8 mouse cellular contexts compared by ENCODE assay signal in the genomic region with DNA sequence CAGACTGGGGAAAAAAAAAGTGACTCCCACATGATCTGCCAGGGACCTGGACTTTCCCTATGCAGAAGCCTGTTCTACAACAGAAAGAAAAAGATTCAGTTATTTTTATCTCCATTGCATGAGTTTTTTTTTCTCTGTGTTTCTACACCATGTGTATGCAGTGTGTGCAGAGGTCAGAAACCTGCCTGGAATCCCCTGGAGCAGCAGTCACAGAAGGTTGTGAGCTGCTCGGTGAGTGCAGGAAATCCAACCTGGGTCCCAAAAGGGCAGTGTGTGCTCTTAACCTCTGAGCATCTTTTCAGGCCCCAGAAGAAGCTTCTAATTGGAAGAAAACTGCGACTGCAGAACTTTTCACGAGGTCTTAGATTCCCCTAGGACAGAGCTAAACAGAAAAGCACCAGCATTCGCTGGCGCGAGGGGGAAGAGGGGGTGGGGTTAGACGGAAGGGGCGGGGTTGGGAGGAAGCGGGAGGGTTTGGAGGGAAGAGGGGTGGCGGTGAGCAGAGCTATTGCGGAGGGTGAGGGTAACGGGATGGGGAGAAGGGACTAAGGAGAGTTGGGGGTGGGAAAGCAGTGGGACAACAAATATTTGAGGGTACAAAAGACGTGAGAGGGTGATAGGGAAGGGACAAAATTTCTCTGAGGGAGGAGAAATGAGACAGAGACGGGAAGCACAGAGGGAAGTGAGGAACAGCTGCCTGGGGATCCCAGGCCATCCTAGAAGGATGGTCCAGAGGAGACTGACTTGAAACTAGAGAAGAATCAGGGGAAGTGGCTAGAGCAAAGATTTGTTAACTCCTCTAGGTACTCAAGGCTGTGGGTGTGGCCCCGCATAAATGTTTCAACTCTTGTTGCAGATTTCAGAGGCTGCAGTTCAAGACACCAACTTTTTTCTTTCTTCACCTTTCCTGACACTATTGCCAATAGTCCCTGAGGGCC. TPM values are rescaled to one million over a fixed set of nuclear protein-coding genes. Genes with fewer than 3 reads are reported as not detected.
DNase-seq lines count a peak whose midpoint lies in the region; ATAC-seq lines count a peak whose summit lies in the region.
"Not testable (repeated sequence)": the region's sequence is repeated elsewhere in the genome, so short reads cannot be mapped to it uniquely, and the experiment has no call there.
"Had no signal": no experiment of that assay in that cellular context is flagged by ENCODE, and none has a peak within 500 bp of the region (broad histone marks: within the 10 kb centered on the region; RNA-seq: fewer than 3 reads in every experiment).

No protein-coding gene starts in this region.

- H3K27ac ChIP-seq in forebrain, embryonic 12.5 days; heart, embryonic 16.5 days (ENCODE audit: low read length); intestine, embryonic 16.5 days (ENCODE audit: low read length); liver, embryonic 11.5 days (ENCODE audit: low read depth, low read length); midbrain, embryonic 11.5 days (ENCODE audit: low read depth, low read length): not testable (repeated sequence)

- not testable (repeated sequence) for H3K36me3 ChIP-seq in forebrain, embryonic 12.5 days (replicated peaks); heart, embryonic 16.5 days (ENCODE audit: control insufficient read depth, insufficient read depth); intestine, embryonic 16.5 days (ENCODE audit: control insufficient read depth, insufficient read depth, low read length); liver, embryonic 11.5 days (ENCODE audit: control insufficient read depth, insufficient read depth, low read length); midbrain, embryonic 11.5 days (ENCODE audit: control insufficient read depth, insufficient read depth, low read length)

- not testable (repeated sequence) for H3K9ac ChIP-seq in forebrain, embryonic 12.5 days; heart, embryonic 16.5 days (ENCODE audit: low read length); intestine, embryonic 16.5 days (ENCODE audit: low read depth, low read length); liver, embryonic 11.5 days (ENCODE audit: low read depth, low read length); midbrain, embryonic 11.5 days (ENCODE audit: low read length)

- WGBS in forebrain, embryonic 12.5 days = 0% methylated on average over 8 of the region's 15 CpGs
- WGBS in heart, embryonic 16.5 days = under 1% methylated on average over 8 of the region's 15 CpGs
- 0% methylated on average over 8 of the region's 15 CpGs for WGBS in intestine, embryonic 16.5 days
- WGBS in liver, embryonic 11.5 days = under 1% methylated on average over 7 of the region's 15 CpGs
- 2% methylated on average over 9 of the region's 15 CpGs for WGBS in midbrain, embryonic 11.5 days

- H3K9me3 ChIP-seq in forebrain, embryonic 12.5 days; heart, embryonic 16.5 days (replicated peaks; ENCODE audit: control insufficient read depth, low read length); intestine, embryonic 16.5 days (ENCODE audit: control insufficient read depth, low read length); liver, embryonic 11.5 days (ENCODE audit: control insufficient read depth, low read length); midbrain, embryonic 11.5 days (ENCODE audit: control insufficient read depth, low read length): not testable (repeated sequence)

- DNase-seq in adrenal gland, postnatal 25 days = peak; percentile 3
- DNase-seq in liver, embryonic 11.5 days (ENCODE audit: low spot score) = not testable (repeated sequence)
- peak; percentile 83 for DNase-seq in midbrain, embryonic 11.5 days (ENCODE audit: low spot score, missing footprints)
- DNase-seq in retina, embryonic 14.5 days (ENCODE audit: low spot score) = peak; percentile 13

- H3K27me3 ChIP-seq in forebrain, embryonic 12.5 days; heart, embryonic 16.5 days (ENCODE audit: control insufficient read depth, insufficient read depth, low read length); intestine, embryonic 16.5 days (replicated peaks; ENCODE audit: control insufficient read depth, insufficient read depth, low read length); liver, embryonic 11.5 days (replicated peaks; ENCODE audit: control insufficient read depth, insufficient read depth, low read length); midbrain, embryonic 11.5 days (ENCODE audit: control insufficient read depth, insufficient read depth, low read length): not testable (repeated sequence)

- not testable (repeated sequence) for H3K4me1 ChIP-seq in forebrain, embryonic 12.5 days; heart, embryonic 16.5 days (ENCODE audit: control insufficient read depth, insufficient read depth, low read length); intestine, embryonic 16.5 days (ENCODE audit: control insufficient read depth, insufficient read depth, low read length); liver, embryonic 11.5 days (replicated peaks; ENCODE audit: control insufficient read depth, insufficient read depth, low read length); midbrain, embryonic 11.5 days (ENCODE audit: control insufficient read depth, insufficient read depth, low read length)

- peak overlapping the region; percentile 22; the same call in 1 of the 2 replicates for H3K4me3 ChIP-seq in forebrain, embryonic 12.5 days (replicated peaks)
- H3K4me3 ChIP-seq in heart, embryonic 16.5 days (ENCODE audit: low read length) = peak overlapping the region; percentile 33
- H3K4me3 ChIP-seq in intestine, embryonic 16.5 days (ENCODE audit: low read length) = 0 out of 2 replicates have a peak overlapping the region, but pooled peaks have one; percentile 19
- H3K4me3 ChIP-seq in liver, embryonic 11.5 days (ENCODE audit: low read depth, low read length); midbrain, embryonic 11.5 days (ENCODE audit: low read depth, low read length): not testable (repeated sequence)

- peak; percentile 91 for ATAC-seq in forebrain, embryonic 12.5 days (ENCODE audit: low FRiP score)
- peak; percentile 60; the same call in 1 of the 2 replicates for ATAC-seq in heart, embryonic 16.5 days (replicated peaks; ENCODE audit: extremely low read depth, insufficient read depth, low FRiP score)
- ATAC-seq in intestine, embryonic 16.5 days = peak; percentile 92
- ATAC-seq in liver, embryonic 11.5 days (replicated peaks; ENCODE audit: low FRiP score) = peak; percentile 66; the same call in 1 of the 2 replicates
- peak; percentile 89 for ATAC-seq in midbrain, embryonic 11.5 days (ENCODE audit: low FRiP score)

- peak overlapping the region; percentile 44 for H3K4me2 ChIP-seq in forebrain, embryonic 12.5 days
- peak overlapping the region; percentile 51 for H3K4me2 ChIP-seq in heart, embryonic 16.5 days (ENCODE audit: low read depth, low read length)
- peak overlapping the region; percentile 42 for H3K4me2 ChIP-seq in intestine, embryonic 16.5 days (ENCODE audit: low read depth, low read length)
- H3K4me2 ChIP-seq in liver, embryonic 11.5 days = peak overlapping the region; percentile 39
- peak overlapping the region; percentile 24; the same call in 1 of the 2 replicates for H3K4me2 ChIP-seq in midbrain, embryonic 11.5 days

RNA-seq across cellular contexts. Expression of a gene that starts 1.3 kb away (rescaled TPM):
- 0.58 TPM in 1 of 2 replicates, not detected in the other for total RNA-seq in adrenal gland, postnatal 25 days (2021)
- polyA plus RNA-seq in forebrain, embryonic 12.5 days (2016; fragmentation: Nextera tagmentation; extraction: Ambion mirVana) = 11.2 and 12.6 TPM in 2 replicates
- 3.9 and 4.7 TPM in 2 replicates for polyA plus RNA-seq in heart, embryonic 16.5 days (2015; fragmentation: Nextera tagmentation; extraction: Ambion mirVana)
- 5.5 and 7.3 TPM in 2 replicates for polyA plus RNA-seq in intestine, embryonic 16.5 days (2015; fragmentation: Nextera tagmentation; extraction: Ambion mirVana)
- polyA plus RNA-seq in liver, embryonic 11.5 days (2014; fragmentation: Nextera tagmentation; extraction: Ambion mirVana) = 8.0 and 8.1 TPM in 2 replicates
- 18.0 and 18.8 TPM in 2 replicates for polyA plus RNA-seq in midbrain, embryonic 11.5 days (2014; fragmentation: Nextera tagmentation; extraction: Ambion mirVana)
- total RNA-seq: layer of hippocampus, postnatal 14 days had no signal
